Mouse (Mus musculus) testis, adult 2 months (tissue): ENCODE measurements around the gene Erp29.
A peak's percentile ranks its signal among the peaks of the same experiment; 100 is the strongest.

Source experiments
- CTCF ChIP-seq: fragments of 200-500 bp; IDR thresholded peaks from 2 replicates; pipeline ENCODE4 v1.5.1; 2012; ENCODE audit warnings: low read depth, mild to moderate bottlenecking, inconsistent platforms, low read length, moderate library complexity; ENCODE audit not compliant: control insufficient read depth, insufficient read depth, insufficient replicate concordance
- POLR2A ChIP-seq: fragments of 200-500 bp; IDR thresholded peaks from 2 replicates; pipeline ENCODE4 v1.6.1; 2012; ENCODE audit warnings: low read depth, mild to moderate bottlenecking, inconsistent platforms, low read length, moderate library complexity; ENCODE audit not compliant: control insufficient read depth

GRCm38 (mm10) chr5:121397187-121398145 lies 54.8 kb downstream of the Erp29 start, which contains the start of gene Naa25:
- TF ChIP-seq CTCF (no peak), POLR2A (peak; percentile 58; the same call in 1 of the 2 replicates)
